Mouse (Mus musculus): ENCODE measurements at regions not wholly inside any gene's neighbourhood (a gene's known extent, or its start where the extent isn't known, plus 50 kb on each side); places are given as distances from the start of the nearest gene placed in this dataset.
"Not testable (repeated sequence)": the region's sequence is repeated elsewhere in the genome, so short reads cannot be mapped to it uniquely, and the experiment has no call there.

GRCm38 (mm10) chr17:16571403-16571802 lies 492.5 kb upstream of the Zfp960 start:
- DNase-seq (ENCODE audit: low spot score in 2 of 2), result no peak

GRCm38 (mm10) chr17:16588791-16589190 lies 475.1 kb upstream of the Zfp960 start:
- no peak for DNase-seq (ENCODE audit: low spot score in 2 of 2)

- no peak for DNase-seq (ENCODE audit: low spot score in 2 of 2)
Measured at GRCm38 (mm10) chr17:16599671-16600070, 464.2 kb upstream of the Zfp960 start.

- no peak for DNase-seq (ENCODE audit: low spot score in 2 of 2)
Measured at GRCm38 (mm10) chr17:16612405-16612979, 451.4 kb upstream of the Zfp960 start.

DNA sequence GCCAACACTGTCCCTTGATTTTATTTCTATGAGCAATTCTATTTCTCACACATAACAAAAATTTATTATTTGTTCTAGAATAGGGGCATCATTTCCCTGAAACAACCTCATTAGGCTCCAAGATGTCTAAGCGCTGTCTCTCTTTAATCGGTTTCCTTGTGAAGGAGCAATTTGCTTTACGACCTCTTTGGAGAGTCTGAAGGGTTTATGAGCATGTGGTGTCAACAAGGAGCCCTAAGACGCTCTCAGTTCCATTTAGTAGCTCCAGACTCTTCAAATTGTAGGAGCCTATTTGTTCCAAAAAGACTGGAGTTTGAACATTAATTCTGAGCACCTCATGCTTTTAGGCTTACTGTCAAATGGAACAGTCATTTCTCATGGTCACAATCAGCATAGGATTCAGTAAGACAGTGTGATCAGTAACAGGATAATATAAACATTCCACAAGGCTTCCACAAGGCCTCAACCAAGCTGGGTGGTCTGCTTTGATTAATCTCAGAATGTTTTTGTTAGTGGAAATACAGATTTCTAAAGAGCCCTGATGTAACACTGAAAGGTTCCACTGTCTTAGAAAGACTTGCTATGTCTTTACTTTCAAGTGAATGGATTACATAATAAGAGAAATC lies 441.9 kb upstream of the Zfp960 start:
- DNase-seq (ENCODE audit: low spot score in 2 of 2), result no peak

DNA sequence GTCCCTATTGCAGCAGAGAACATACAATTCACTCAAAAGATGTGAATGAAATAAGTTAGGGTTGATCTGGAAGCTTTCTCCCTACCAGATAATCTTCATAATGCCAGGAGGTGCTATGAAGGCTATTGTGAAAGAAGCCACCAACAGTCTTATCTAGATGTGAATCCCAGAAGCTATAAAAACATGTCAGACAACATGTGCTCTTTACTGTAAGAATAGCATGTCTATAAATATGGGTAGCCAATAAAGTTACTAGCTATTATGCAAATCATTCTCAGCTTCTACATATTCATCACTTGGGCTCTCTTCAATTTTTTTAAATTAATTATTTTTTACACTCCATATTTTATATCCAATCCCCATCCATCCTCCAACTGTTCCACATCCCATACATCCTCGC lies 434.1 kb upstream of the Zfp960 start:
- no peak for DNase-seq (ENCODE audit: low spot score in 2 of 2)

GRCm38 (mm10) chr17:16633426-16633825 lies 430.5 kb upstream of the Zfp960 start:
- DNase-seq (ENCODE audit: low spot score in 2 of 2), result no peak

DNA sequence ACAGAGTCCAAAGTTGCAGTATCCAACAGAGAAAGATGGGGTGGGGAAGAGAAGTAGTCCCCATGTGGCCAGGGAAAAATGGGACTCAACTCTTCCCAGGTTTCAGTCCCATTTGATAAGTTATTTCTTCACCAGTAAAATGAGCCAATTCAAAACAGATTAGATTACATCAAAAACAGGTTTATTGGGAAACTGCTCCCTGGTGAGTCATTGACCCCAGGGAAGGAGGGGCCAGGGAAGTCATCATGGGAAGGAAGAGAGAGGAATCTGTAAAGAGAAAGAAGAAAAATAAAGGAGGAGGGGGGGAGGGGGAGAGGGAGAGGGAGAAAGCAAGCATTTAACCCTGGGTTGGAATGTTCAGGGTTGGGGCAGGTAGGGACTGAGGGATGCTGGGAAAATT lies 426.4 kb upstream of the Zfp960 start:
- no peak for DNase-seq (ENCODE audit: low spot score in 2 of 2)

DNA sequence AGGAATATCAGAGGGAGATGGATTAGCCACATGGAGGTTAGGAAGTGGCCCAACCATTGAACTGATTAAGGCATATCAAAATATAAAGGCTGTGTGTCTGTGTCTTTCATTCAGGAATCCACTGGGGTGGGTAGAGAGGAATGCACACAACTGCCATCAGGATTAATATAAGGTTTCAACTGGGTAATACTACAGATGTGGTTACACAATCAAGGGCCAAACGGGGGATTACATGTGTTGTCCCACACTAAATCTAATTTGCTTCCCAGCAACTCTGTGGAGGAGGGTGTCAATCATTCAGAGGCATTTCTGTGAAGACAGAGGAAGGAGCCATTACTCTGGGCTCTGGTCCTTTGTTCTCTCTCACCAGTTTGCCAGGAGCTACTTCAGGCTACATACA lies 416.0 kb upstream of the Zfp960 start:
- DNase-seq (ENCODE audit: low spot score in 2 of 2), result no peak

- DNase-seq (ENCODE audit: low spot score in 2 of 2), result no peak
Measured at GRCm38 (mm10) chr17:16665253-16665652, 398.7 kb upstream of the Zfp960 start.

DNA sequence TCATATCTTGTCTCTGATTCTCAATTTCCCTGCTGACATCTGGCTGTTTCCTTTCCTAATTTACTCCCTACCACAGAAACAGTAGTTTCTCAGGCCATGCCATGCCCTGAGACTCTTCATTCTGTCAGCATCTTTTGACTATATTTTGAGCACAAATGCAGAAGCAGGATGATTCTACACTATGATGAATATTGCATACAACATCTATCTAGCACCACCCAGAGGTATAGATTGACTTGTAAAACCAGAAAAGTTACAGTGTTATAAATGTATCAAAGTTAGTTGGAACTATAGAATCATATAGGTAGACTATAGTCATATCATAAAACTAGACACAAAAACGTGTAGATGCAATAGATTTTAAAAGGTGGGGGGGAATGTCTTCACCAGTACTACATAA lies 396.3 kb upstream of the Zfp960 start:
- no peak for DNase-seq (ENCODE audit: low spot score in 2 of 2)

GRCm38 (mm10) chr17:16704199-16704598 lies 359.7 kb upstream of the Zfp960 start:
- DNase-seq (ENCODE audit: low spot score in 2 of 2), result no peak

GRCm38 (mm10) chr17:16705890-16706289 lies 358.0 kb upstream of the Zfp960 start:
- no peak for DNase-seq (ENCODE audit: low spot score in 2 of 2)

- no peak for DNase-seq (ENCODE audit: low spot score in 2 of 2)
Measured at GRCm38 (mm10) chr17:16726904-16727303, 337.0 kb upstream of the Zfp960 start.

DNA sequence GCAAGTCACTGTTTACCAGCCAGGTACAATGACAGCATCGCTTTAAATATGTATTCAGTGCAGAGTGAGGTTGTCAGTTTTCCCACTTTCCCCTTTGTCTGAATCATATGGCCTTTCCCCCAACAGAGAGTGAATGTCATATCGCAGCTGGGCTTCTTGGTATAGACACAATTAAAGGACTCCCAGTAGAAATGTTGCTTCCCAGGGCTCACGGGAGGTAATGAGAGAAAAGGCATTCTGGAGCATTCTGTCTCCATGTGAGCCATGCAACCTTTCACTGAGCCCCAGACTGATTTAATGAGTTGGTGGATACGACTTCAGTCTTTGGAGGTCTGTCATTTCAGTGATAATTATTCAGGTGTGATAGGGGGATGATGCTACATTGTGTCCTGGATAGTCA lies 310.8 kb upstream of the Zfp960 start:
- DNase-seq (ENCODE audit: low spot score in 2 of 2), result no peak

DNA sequence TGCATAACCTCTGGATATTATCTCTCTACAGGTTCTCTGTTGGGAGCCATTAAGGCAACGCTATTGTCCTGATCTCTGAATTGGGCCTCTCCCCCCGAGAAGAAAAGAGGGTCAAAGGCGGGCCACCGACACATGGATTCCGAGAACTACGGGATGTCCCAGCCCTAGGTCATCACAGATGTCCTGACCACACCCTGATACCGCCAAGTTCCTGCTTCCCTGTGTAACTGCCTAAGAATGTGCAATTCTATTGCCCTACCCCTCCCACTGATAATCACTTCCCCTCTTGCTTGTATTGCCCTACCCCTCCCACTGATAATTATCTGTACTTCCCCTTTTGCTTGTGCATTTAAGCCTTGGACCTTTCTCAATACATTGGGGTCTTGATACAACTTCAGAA lies 293.3 kb upstream of the Zfp960 start:
- not testable (repeated sequence) for DNase-seq (ENCODE audit: low spot score in 2 of 2)

- no peak for DNase-seq (ENCODE audit: low spot score in 2 of 2)
Measured at GRCm38 (mm10) chr17:16798316-16798715, 265.6 kb upstream of the Zfp960 start.

DNA sequence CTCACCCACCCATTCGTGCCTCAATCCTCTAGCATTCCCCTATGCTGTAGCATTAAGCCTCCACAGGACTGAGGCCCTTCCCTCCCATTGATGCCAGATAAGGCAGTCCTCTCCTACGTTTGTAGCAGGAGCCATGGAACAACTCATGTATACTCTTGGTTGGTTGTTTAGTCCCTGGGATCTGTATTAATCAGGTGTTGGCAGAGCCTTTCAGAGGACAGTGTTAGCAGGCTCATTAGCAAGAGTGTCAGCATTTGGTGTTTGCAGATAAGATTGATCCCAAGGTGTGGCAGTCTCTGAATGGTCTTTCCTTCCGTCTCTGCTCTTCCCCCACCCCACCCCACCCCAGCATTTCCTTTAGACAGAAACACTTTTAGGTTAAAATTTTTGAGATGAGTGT lies 258.9 kb upstream of the Zfp960 start:
- DNase-seq (ENCODE audit: low spot score in 2 of 2), result no peak

GRCm38 (mm10) chr17:16818421-16818820 lies 245.5 kb upstream of the Zfp960 start:
- no peak for DNase-seq (ENCODE audit: low spot score in 2 of 2)

GRCm38 (mm10) chr17:16821716-16822115 lies 242.2 kb upstream of the Zfp960 start:
- no peak for DNase-seq (ENCODE audit: low spot score in 2 of 2)

GRCm38 (mm10) chr17:16839152-16839551 lies 224.8 kb upstream of the Zfp960 start:
- DNase-seq (ENCODE audit: low spot score in 2 of 2), result no peak

DNA sequence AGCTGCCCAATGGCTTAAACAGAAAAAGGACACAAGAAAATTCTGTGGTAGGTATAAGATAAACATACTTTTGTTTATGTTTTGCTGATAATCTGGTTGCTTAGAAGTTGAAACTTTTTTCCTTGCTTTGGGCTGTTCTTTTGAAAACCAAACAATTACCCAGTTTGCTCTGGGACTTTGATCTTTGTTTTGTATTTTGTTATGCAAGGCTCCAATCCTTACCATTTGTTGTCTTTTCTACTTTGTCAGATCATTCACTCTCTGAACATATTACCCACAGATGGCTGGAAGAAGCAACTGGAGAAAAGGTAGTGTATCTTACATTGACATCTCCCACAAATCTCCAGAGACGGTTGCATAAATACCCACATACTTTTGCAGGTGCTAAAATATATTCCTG lies 203.1 kb upstream of the Zfp960 start:
- no peak for DNase-seq (ENCODE audit: low spot score in 2 of 2)

- peak in 1 of 2 experiments; percentile 16 for DNase-seq (ENCODE audit: low spot score in 2 of 2)
Measured at GRCm38 (mm10) chr17:16900791-16901190, 163.1 kb upstream of the Zfp960 start.

DNA sequence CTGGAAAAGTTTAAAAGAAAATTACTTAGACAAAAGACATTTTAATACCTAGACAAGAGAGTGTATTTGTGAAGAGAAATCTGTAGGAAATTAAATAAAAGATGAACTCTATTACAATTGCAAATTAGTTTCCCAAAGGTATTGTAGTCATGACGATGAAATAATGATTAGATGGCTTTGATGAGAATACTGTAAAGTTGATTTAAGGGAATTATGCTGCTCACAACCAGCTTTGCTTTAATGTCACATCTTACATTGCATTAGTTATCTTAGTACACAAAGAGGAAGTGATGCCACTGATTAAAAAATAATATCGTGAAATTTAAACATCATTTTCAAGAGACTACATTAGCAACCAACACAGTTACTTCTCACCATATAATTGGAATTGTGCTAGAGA lies 145.7 kb upstream of the Zfp960 start:
- no peak for DNase-seq (ENCODE audit: low spot score in 2 of 2)

Data from urinary bladder, postnatal 36 days (tissue).